Mouse (Mus musculus) embryonic facial prominence, embryonic 11.5 days (tissue): ENCODE measurements at regions not wholly inside any gene's neighbourhood (a gene's known extent, or its start where the extent isn't known, plus 50 kb on each side); places are given as distances from the start of the nearest gene placed in this dataset.

Experiments
- ATAC-seq: fragments of 200-750 bp; cut with Nextera tagmentation; replicated peaks from 2 replicates; pipeline ENCODE4 v1.8.0; 2017; ENCODE audit warnings: low read depth; ENCODE audit not compliant: insufficient number of reproducible peaks, low FRiP score, low TSS enrichment
- DNase-seq: peaks from one replicate; pipeline ENCODE4 v3.0.0-alpha.2; 2015; ENCODE audit warnings: low spot score
- H3K27ac ChIP-seq: fragments of 300-500 bp; sonication (generic); replicated peaks from 2 replicates; pipeline ENCODE4 v1.5.1; 2014; ENCODE audit warnings: mild to moderate bottlenecking, low read depth, low read length, control low read depth
- H3K27me3 ChIP-seq: fragments of 300-500 bp; sonication (generic); 2 replicates; pipeline ENCODE4 v1.6.1; 2014; ENCODE audit warnings: mild to moderate bottlenecking, low read length, moderate library complexity, mixed read lengths; ENCODE audit not compliant: control insufficient read depth, insufficient read depth
- H3K36me3 ChIP-seq: fragments of 300-500 bp; sonication (generic); replicated peaks from 2 replicates; pipeline ENCODE4 v1.6.1; 2014; ENCODE audit warnings: low read depth, mild to moderate bottlenecking, low read length, moderate library complexity, mixed read lengths; ENCODE audit not compliant: control insufficient read depth, insufficient read depth
- H3K4me1 ChIP-seq: fragments of 300-500 bp; sonication (generic); 2 replicates; pipeline ENCODE4 v1.6.1; 2014; ENCODE audit warnings: low read length, mixed read lengths; ENCODE audit not compliant: control insufficient read depth, insufficient read depth
- H3K4me2 ChIP-seq: fragments of 300-500 bp; sonication (generic); 2 replicates; pipeline ENCODE4 v1.6.1; 2014; ENCODE audit warnings: low read depth, mild to moderate bottlenecking, control low read depth, low read length, moderate library complexity
- H3K4me3 ChIP-seq: fragments of 300-500 bp; sonication (generic); 2 replicates; pipeline ENCODE4 v1.5.1; 2014; ENCODE audit warnings: low read depth, low read length, control low read depth
- H3K9ac ChIP-seq: fragments of 300-500 bp; sonication (generic); replicated peaks from 2 replicates; pipeline ENCODE4 v1.6.1; 2014; ENCODE audit warnings: mild to moderate bottlenecking, control low read depth, low read length
- H3K9me3 ChIP-seq: fragments of 300-500 bp; sonication (generic); replicated peaks from 2 replicates; pipeline ENCODE4 v1.6.1; 2016; ENCODE audit warnings: mild to moderate bottlenecking, low read length, inconsistent platforms, mixed read lengths; ENCODE audit not compliant: control insufficient read depth
- WGBS: fragments of 180-500 bp; shearing (Covaris S2); extraction: QIAGEN DNeasy Blood & Tissue Kit; methylation state at CpG from one replicate; pipeline ENCODE4 v1.1.7; 2014; 5-methylcytosine and 5-hydroxymethylcytosine counted together

GRCm38 (mm10) chr6:100370828-100371227 lies 83.5 kb upstream of the Rybp start:
- 91% methylated on average over 1 of the region's 1 CpGs for WGBS
- Histone ChIP-seq H3K27me3 (no peaks in the 10 kb centered on the region), H3K4me3 (no peak overlapping the region), H3K4me1 (no peaks in the 10 kb centered on the region), H3K27ac (no peak overlapping the region), H3K9me3 (no peaks in the 10 kb centered on the region), H3K36me3 (no peaks in the 10 kb centered on the region), H3K4me2 (no peak overlapping the region), H3K9ac (no peak overlapping the region)
- DNase-seq (no peak), ATAC-seq (no peak)

- ATAC-seq (no peak), DNase-seq (no peak)
- Histone ChIP-seq H3K4me3 (no peak overlapping the region), H3K4me1 (no peaks in the 10 kb centered on the region), H3K27ac (no peak overlapping the region), H3K4me2 (no peak overlapping the region), H3K9ac (no peak overlapping the region), H3K36me3 (no peaks in the 10 kb centered on the region), H3K9me3 (no peaks in the 10 kb centered on the region), H3K27me3 (no peaks in the 10 kb centered on the region)
- WGBS: 84% methylated on average over 5 of the region's 5 CpGs
Observed at GRCm38 (mm10) chr6:100370358-100370757, 83.1 kb upstream of the Rybp start.

GRCm38 (mm10) chr6:100366231-100366630 lies 78.9 kb upstream of the Rybp start:
- Histone ChIP-seq H3K36me3 (no peaks in the 10 kb centered on the region), H3K4me2 (no peak overlapping the region), H3K9ac (no peak overlapping the region), H3K27me3 (no peaks in the 10 kb centered on the region), H3K9me3 (no peaks in the 10 kb centered on the region), H3K4me1 (no peaks in the 10 kb centered on the region), H3K4me3 (no peak overlapping the region), H3K27ac (no peak overlapping the region)
- DNase-seq: no peak
- ATAC-seq: no peak
- 81% methylated on average over 8 of the region's 8 CpGs for WGBS

- H3K36me3 ChIP-seq: no peaks in the 10 kb centered on the region
- 86% methylated on average over 4 of the region's 4 CpGs for WGBS
- DNase-seq (no peak), ATAC-seq (no peak)
- no peaks in the 10 kb centered on the region for H3K4me1 ChIP-seq
- no peaks in the 10 kb centered on the region for H3K27me3 ChIP-seq
- H3K4me3 ChIP-seq: no peak overlapping the region
- no peak overlapping the region for H3K9ac ChIP-seq
- H3K27ac ChIP-seq: no peak overlapping the region
- no peak overlapping the region for H3K4me2 ChIP-seq
- no peaks in the 10 kb centered on the region for H3K9me3 ChIP-seq
Observed at GRCm38 (mm10) chr6:100365791-100366190, 78.5 kb upstream of the Rybp start.

GRCm38 (mm10) chr6:100363683-100364082 lies 76.4 kb upstream of the Rybp start:
- H3K9ac ChIP-seq: no peak overlapping the region
- H3K4me1 ChIP-seq: no peaks in the 10 kb centered on the region
- WGBS: 50% methylated on average over 5 of the region's 5 CpGs
- H3K27me3 ChIP-seq: no peaks in the 10 kb centered on the region
- ATAC-seq: no peak
- no peak for DNase-seq
- H3K4me3 ChIP-seq: no peak overlapping the region
- H3K9me3 ChIP-seq: no peaks in the 10 kb centered on the region
- no peak overlapping the region for H3K27ac ChIP-seq
- no peak overlapping the region for H3K4me2 ChIP-seq
- H3K36me3 ChIP-seq: no peaks in the 10 kb centered on the region

GRCm38 (mm10) chr6:100356617-100357399 lies 69.5 kb upstream of the Rybp start:
- Histone ChIP-seq H3K27me3 (no peaks in the 10 kb centered on the region), H3K27ac (no peak overlapping the region), H3K4me2 (no peak overlapping the region), H3K4me3 (no peak overlapping the region), H3K4me1 (no peaks in the 10 kb centered on the region), H3K9me3 (no peaks in the 10 kb centered on the region), H3K9ac (no peak overlapping the region), H3K36me3 (no peaks in the 10 kb centered on the region)
- WGBS: 81% methylated on average over 11 of the region's 11 CpGs
- DNase-seq (no peak), ATAC-seq (no peak)

- ATAC-seq (no peak), DNase-seq (no peak)
- no peak overlapping the region for H3K9ac ChIP-seq
- no peak overlapping the region for H3K27ac ChIP-seq
- no peak overlapping the region for H3K4me2 ChIP-seq
- no peaks in the 10 kb centered on the region for H3K27me3 ChIP-seq
- no peak overlapping the region for H3K4me3 ChIP-seq
- H3K36me3 ChIP-seq: no peaks in the 10 kb centered on the region
- H3K4me1 ChIP-seq: no peaks in the 10 kb centered on the region
- H3K9me3 ChIP-seq: no peaks in the 10 kb centered on the region
- 73% methylated on average over 9 of the region's 9 CpGs for WGBS
Observed at GRCm38 (mm10) chr6:100355858-100356257, 68.6 kb upstream of the Rybp start.

- 83% methylated on average over 7 of the region's 7 CpGs for WGBS
- ATAC-seq: no peak
- DNase-seq: no peak
- H3K9me3 ChIP-seq: no peaks in the 10 kb centered on the region
- H3K27me3 ChIP-seq: no peaks in the 10 kb centered on the region
- H3K4me2 ChIP-seq: no peak overlapping the region
- H3K4me1 ChIP-seq: no peaks in the 10 kb centered on the region
- no peaks in the 10 kb centered on the region for H3K36me3 ChIP-seq
- no peak overlapping the region for H3K27ac ChIP-seq
- no peak overlapping the region for H3K9ac ChIP-seq
- no peak overlapping the region for H3K4me3 ChIP-seq
Observed at GRCm38 (mm10) chr6:100347481-100347880, 60.2 kb upstream of the Rybp start.
